Comparison of ENCODE assay signal across 9 mouse cellular contexts in the genomic region with DNA sequence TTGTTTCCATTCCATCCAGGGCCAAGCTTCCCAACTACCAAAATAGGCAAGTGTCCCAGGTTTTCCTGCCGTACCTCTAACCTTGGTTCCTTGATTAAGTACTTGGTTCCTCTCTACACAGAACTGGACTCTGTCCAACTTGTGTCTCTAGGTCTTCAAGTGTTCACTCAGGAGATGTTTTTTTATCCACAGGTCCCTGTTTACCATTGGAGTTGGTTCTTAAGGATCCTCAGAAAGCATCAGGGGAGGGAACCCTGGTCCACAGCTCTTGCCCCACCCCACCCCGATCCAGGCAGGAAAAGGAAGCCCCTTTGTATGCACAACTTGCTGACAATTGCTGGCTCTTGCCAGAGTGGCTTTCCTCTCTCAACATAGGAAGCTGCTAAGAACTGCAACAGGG.
DNase-seq lines count a peak whose midpoint lies in the region; ATAC-seq and TF ChIP-seq lines count a peak whose summit lies in the region.
"Had no signal": no experiment of that assay in that cellular context is flagged by ENCODE, and none has a peak within 500 bp of the region (broad histone marks: within the 10 kb centered on the region; RNA-seq: fewer than 3 reads in every experiment).

No protein-coding gene starts in this region.

- no peak overlapping the region for H3K9ac ChIP-seq in hindbrain, postnatal 0 days (replicated peaks; ENCODE audit: low read length)
- H3K9ac ChIP-seq in hindbrain, embryonic 14.5 days, result no peak overlapping the region
- peak overlapping the region; percentile 48 for H3K9ac ChIP-seq in kidney, embryonic 16.5 days (replicated peaks; ENCODE audit: low read length)

- no peak for TF ChIP-seq CTCF in hindbrain, postnatal 0 days (IDR thresholded peaks at IDR 0.05; ENCODE audit: low read depth)

- no peaks in the 10 kb centered on the region for H3K9me3 ChIP-seq in hindbrain, postnatal 0 days (ENCODE audit: low read length)
- no peaks in the 10 kb centered on the region for H3K9me3 ChIP-seq in hindbrain, embryonic 14.5 days (ENCODE audit: control insufficient read depth, low read length)
- no peaks in the 10 kb centered on the region for H3K9me3 ChIP-seq in kidney, embryonic 16.5 days (ENCODE audit: low read length)
- H3K9me3 ChIP-seq: G1E had no signal

- H3K4me1 ChIP-seq in hindbrain, postnatal 0 days (ENCODE audit: insufficient read depth, low read length), result peaks cover 17% of the 10 kb centered on the region
- peaks cover 20% of the 10 kb centered on the region for H3K4me1 ChIP-seq in hindbrain, embryonic 14.5 days (replicated peaks; ENCODE audit: control insufficient read depth, insufficient read depth, low read length)
- peaks cover 39% of the 10 kb centered on the region for H3K4me1 ChIP-seq in kidney, embryonic 16.5 days (ENCODE audit: insufficient read depth, low read length)

- no peaks in the 10 kb centered on the region for H3K27me3 ChIP-seq in hindbrain, postnatal 0 days (ENCODE audit: insufficient read depth, low read length)
- H3K27me3 ChIP-seq in hindbrain, embryonic 14.5 days (ENCODE audit: control insufficient read depth, insufficient read depth, low read length), result no peaks in the 10 kb centered on the region
- H3K27me3 ChIP-seq in kidney, embryonic 16.5 days (ENCODE audit: insufficient read depth, low read length), result no peaks in the 10 kb centered on the region

- H3K27ac ChIP-seq in hindbrain, postnatal 0 days, result peak overlapping the region; percentile 79; the same call in 1 of the 2 replicates
- H3K27ac ChIP-seq in hindbrain, embryonic 14.5 days, result no peak overlapping the region
- peak overlapping the region; percentile 95 for H3K27ac ChIP-seq in kidney, embryonic 16.5 days (ENCODE audit: low read length)

- H3K4me3 ChIP-seq in hindbrain, postnatal 0 days (ENCODE audit: low read length), result no peak overlapping the region
- no peak overlapping the region for H3K4me3 ChIP-seq in hindbrain, embryonic 14.5 days (replicated peaks; ENCODE audit: low read length)
- H3K4me3 ChIP-seq in kidney, embryonic 16.5 days (ENCODE audit: low read length), result no peak overlapping the region

- H3K4me2 ChIP-seq in hindbrain, postnatal 0 days (ENCODE audit: low read depth, low read length), result no peak overlapping the region
- H3K4me2 ChIP-seq in hindbrain, embryonic 14.5 days (replicated peaks), result no peak overlapping the region
- 0 out of 2 replicates have a peak overlapping the region, but pooled peaks have one; percentile 19 for H3K4me2 ChIP-seq in kidney, embryonic 16.5 days (replicated peaks; ENCODE audit: low read depth, low read length)

- WGBS in hindbrain, postnatal 0 days, result 58% methylated on average over 2 of the region's 2 CpGs
- WGBS in hindbrain, embryonic 14.5 days, result 61% methylated on average over 2 of the region's 2 CpGs
- WGBS in kidney, embryonic 16.5 days, result 55% methylated on average over 2 of the region's 2 CpGs

- ATAC-seq in hindbrain, postnatal 0 days, result no peak
- ATAC-seq in hindbrain, embryonic 14.5 days (ENCODE audit: low FRiP score), result no peak
- no peak for ATAC-seq in kidney, embryonic 16.5 days (ENCODE audit: low FRiP score, low TSS enrichment)

- H3K36me3 ChIP-seq in hindbrain, postnatal 0 days (ENCODE audit: insufficient read depth, low read length), result no peaks in the 10 kb centered on the region
- no peaks in the 10 kb centered on the region for H3K36me3 ChIP-seq in hindbrain, embryonic 14.5 days (replicated peaks; ENCODE audit: control insufficient read depth, insufficient read depth)
- no peaks in the 10 kb centered on the region for H3K36me3 ChIP-seq in kidney, embryonic 16.5 days (ENCODE audit: insufficient read depth, low read length)
- H3K36me3 ChIP-seq: G1E had no signal

- DNase-seq in hindbrain, postnatal 0 days (ENCODE audit: low spot score), result no peak
- DNase-seq in hindbrain, embryonic 14.5 days (ENCODE audit: low spot score), result no peak
- DNase-seq in heart, adult 11 months, result peak; percentile 98
- peak; percentile 90 for DNase-seq in lung, postnatal 36 days
- no peak for DNase-seq in embryo, embryonic 10.5 days (ENCODE audit: low spot score)
- DNase-seq in ovary, postnatal 36 days (ENCODE audit: low spot score), result no peak
- no peak for DNase-seq in embryo, embryonic 9.5 days (ENCODE audit: extremely low spot score)

Comparison
In these comparisons a context has a peak if more than half of its experiments do, and no peak if none do; other contexts are left out.
1. DNase-seq: peak in heart, adult 11 months (single experiment) and lung, postnatal 36 days (single experiment); none in hindbrain, postnatal 0 days (single experiment), hindbrain, embryonic 14.5 days (single experiment), embryo, embryonic 10.5 days (single experiment), ovary, postnatal 36 days (single experiment) and embryo, embryonic 9.5 days (single experiment).